Mouse (Mus musculus) hindbrain, embryonic 12.5 days (tissue): Measurements from ENCODE around the gene Cep41. TPM values are rescaled to one million over a fixed set of nuclear protein-coding genes. Genes with fewer than 3 reads are reported as not detected.
A peak's percentile ranks its signal among the peaks of the same experiment; 100 is the strongest.

Experiments
- ATAC-seq: fragments of 200-750 bp; cut with Nextera tagmentation; 2 replicates; pipeline ENCODE4 v1.8.0; 2017; ENCODE audit warnings: moderate TSS enrichment; ENCODE audit not compliant: low FRiP score
- H3K27ac ChIP-seq: fragments of 300-500 bp; sonication (generic); 2 replicates; pipeline ENCODE4 v1.5.1; 2016; ENCODE audit warnings: mild to moderate bottlenecking
- H3K27me3 ChIP-seq: fragments of 300-500 bp; sonication (generic); 2 replicates; pipeline ENCODE4 v1.6.1; 2016; ENCODE audit warnings: mild to moderate bottlenecking
- H3K36me3 ChIP-seq: fragments of 300-500 bp; sonication (generic); 2 replicates; pipeline ENCODE4 v1.6.1; 2016; ENCODE audit warnings: mild to moderate bottlenecking
- H3K4me1 ChIP-seq: fragments of 300-500 bp; sonication (generic); 2 replicates; pipeline ENCODE4 v1.6.1; 2016
- H3K4me2 ChIP-seq: fragments of 300-500 bp; sonication (generic); replicated peaks from 2 replicates; pipeline ENCODE4 v1.6.1; 2016; ENCODE audit warnings: mild to moderate bottlenecking
- H3K4me3 ChIP-seq: fragments of 300-500 bp; sonication (generic); 2 replicates; pipeline ENCODE4 v1.5.1; 2016; ENCODE audit warnings: mild to moderate bottlenecking
- H3K9ac ChIP-seq: fragments of 300-500 bp; sonication (generic); 2 replicates; pipeline ENCODE4 v1.6.1; 2016; ENCODE audit warnings: mild to moderate bottlenecking, moderate library complexity
- H3K9me3 ChIP-seq: fragments of 300-500 bp; sonication (generic); replicated peaks from 2 replicates; pipeline ENCODE4 v1.6.1; 2016; ENCODE audit warnings: mild to moderate bottlenecking
- WGBS: fragments of 180-500 bp; shearing (Covaris S2); methylation state at CpG from one replicate; pipeline ENCODE4 v1.1.7; 2016; 5-methylcytosine and 5-hydroxymethylcytosine counted together
- polyA plus RNA-seq: library from polyadenylated mRNA; unstranded; fragments of >200 nt; fragmentation: Nextera tagmentation; extraction: Ambion mirVana; gene quantifications from 2 replicates; pipeline ENCODE4 v1.2.1, GENCODE M21; 2016

Gene Cep41
- polyA plus RNA-seq, 1 experiment from 2014 or later: 20.5 TPM

DNA sequence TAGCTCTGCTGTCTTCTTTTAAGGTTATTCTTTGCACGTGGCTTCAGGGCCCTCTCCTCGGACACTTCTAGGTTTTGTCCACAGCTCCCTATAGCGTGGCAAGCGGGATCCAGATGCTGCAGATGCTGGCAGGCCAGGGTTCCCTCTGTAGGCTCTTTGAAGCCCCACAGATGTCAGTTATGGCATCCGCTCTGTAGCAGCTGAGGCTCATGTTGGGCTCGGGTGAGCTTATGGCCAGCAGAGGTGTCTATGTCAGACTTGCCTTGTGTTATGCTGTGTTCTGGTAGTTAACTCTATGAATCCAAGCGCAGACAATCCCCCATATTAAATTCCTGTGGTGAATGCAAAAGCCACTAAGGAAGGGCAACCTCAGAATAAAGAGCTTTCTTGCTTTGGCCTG is 13.1 kb downstream of the Cep41 start:
- WGBS: 69% methylated on average over 7 of the region's 7 CpGs
- Histone ChIP-seq H3K9me3 (no peaks in the 10 kb centered on the region), H3K9ac (no peak overlapping the region), H3K27me3 (no peaks in the 10 kb centered on the region), H3K27ac (peak overlapping the region; percentile 30; the same call in 1 of the 2 replicates), H3K36me3 (no peaks in the 10 kb centered on the region), H3K4me1 (peaks cover 30% of the 10 kb centered on the region), H3K4me2 (no peak overlapping the region), H3K4me3 (no peak overlapping the region)
- ATAC-seq: no peak

DNA sequence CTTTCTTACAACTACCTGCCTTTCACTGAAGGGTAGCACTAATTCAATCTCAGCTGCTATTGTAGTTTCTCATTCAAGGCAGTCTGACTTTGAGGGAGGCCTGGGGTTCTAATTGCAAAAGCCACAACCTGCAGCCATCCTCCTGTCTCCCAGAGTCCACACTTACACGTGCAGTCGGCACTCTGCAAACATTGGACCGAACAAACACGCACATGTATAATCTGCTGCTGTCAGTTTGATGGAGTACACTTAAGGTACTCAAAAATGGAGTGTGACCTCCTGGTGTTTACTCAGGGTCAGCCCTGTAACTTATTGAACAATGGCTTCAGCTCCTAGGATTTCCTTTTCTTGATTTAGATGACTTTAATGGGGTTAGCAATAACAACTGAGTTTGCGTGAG is 14.0 kb downstream of the Cep41 start:
- peaks cover 39% of the 10 kb centered on the region for H3K4me1 ChIP-seq
- no peak for ATAC-seq
- no peak overlapping the region for H3K4me3 ChIP-seq
- 62% methylated on average over 5 of the region's 5 CpGs for WGBS
- no peaks in the 10 kb centered on the region for H3K27me3 ChIP-seq
- no peaks in the 10 kb centered on the region for H3K9me3 ChIP-seq
- no peak overlapping the region for H3K4me2 ChIP-seq
- no peaks in the 10 kb centered on the region for H3K36me3 ChIP-seq
- H3K9ac ChIP-seq: no peak overlapping the region
- H3K27ac ChIP-seq: peak overlapping the region; percentile 55; the same call in 1 of the 2 replicates

DNA sequence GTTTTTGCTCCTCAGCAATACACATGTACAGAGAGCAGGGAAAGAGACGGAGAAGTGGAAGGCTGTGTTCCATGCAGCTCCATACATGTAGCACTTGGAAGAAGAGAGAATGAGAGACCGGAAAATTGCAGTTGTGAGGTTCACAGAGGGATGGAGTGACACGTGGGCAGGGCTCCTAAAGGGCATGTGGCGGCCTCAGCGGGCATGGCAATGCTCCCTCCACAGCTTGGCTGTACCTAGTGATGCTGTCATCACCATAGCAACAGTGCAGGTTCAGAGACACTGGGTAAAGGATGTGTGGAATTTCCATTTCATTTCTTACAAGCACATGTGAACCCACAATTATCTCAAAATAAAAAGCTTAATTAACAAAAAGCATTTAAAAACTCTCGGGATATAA is 15.1 kb downstream of the Cep41 start:
- Histone ChIP-seq H3K4me2 (no peak overlapping the region), H3K27ac (peak overlapping the region; percentile 62), H3K4me3 (no peak overlapping the region), H3K27me3 (no peaks in the 10 kb centered on the region), H3K4me1 (peaks cover 48% of the 10 kb centered on the region), H3K9ac (no peak overlapping the region), H3K9me3 (no peaks in the 10 kb centered on the region), H3K36me3 (no peaks in the 10 kb centered on the region)
- 39% methylated on average over 6 of the region's 6 CpGs for WGBS
- ATAC-seq: peak; percentile 77

DNA sequence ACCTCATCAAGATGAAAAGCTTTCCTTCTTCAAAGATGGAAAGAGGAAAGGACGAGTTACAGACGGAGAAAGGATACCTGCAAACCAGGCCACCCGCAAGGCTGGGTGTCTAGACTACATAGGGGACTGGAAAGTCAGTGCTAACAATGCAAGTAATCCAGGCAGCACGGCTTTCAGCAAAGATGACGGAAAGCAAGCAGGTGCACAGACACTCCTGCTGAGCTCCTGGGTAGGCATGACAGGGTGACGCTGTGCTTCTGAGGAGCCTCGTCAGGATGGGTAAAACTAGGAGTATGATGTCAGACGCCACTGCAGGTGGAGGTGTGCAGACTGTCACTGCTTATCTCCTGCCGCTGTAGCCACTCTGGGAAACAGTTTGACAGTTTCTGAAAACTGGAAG is 16.0 kb downstream of the Cep41 start:
- H3K4me2 ChIP-seq: no peak overlapping the region
- H3K36me3 ChIP-seq: no peaks in the 10 kb centered on the region
- peaks cover 46% of the 10 kb centered on the region for H3K4me1 ChIP-seq
- WGBS: 79% methylated on average over 9 of the region's 9 CpGs
- H3K9me3 ChIP-seq: no peaks in the 10 kb centered on the region
- H3K4me3 ChIP-seq: no peak overlapping the region
- H3K27me3 ChIP-seq: no peaks in the 10 kb centered on the region
- no peak overlapping the region for H3K9ac ChIP-seq
- peak overlapping the region; percentile 67 for H3K27ac ChIP-seq
- no peak for ATAC-seq

DNA sequence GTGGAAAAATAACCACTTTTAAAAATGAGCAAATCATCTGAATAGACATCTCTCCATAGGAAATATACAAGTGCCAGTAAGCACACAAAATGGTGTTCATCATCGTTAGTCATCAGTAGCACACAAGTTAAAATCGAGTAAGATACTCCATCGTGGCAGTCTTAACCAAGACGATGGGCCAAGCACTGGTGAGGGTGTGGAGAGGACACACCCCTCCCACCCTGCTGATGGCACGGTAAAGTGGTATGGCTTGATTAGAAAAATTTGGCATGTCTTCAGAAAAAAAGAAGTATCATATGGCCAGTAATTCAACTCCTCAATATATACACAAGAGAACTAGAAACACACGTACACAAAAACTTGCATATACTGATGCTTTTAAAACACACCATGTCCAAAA is 17.0 kb downstream of the Cep41 start:
- H3K4me1 ChIP-seq: peaks cover 46% of the 10 kb centered on the region

DNA sequence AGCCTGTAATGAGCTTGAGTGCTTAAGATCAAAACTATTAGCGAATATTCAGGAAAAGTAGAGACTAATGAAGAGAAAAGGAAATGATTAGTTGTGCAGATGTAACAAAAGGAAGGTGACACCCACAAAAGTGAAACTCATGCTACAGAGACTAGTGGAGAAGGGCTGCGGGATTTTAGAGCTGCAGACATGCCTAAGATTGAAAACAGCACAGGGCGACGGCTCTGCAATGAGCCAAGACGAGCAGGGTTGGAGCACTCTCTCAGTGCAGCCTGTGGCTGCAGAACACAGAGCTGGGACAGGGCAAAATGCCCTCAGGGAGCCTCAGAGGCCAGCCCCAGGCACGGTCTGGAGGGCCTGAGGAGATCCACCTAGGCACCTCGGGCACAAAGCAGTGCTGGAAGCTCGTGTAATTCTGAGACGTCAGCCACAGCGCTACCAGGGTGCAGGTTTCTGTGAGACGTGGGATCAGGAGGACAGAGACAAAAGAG is 18.2 kb downstream of the Cep41 start:
- H3K9me3 ChIP-seq: no peaks in the 10 kb centered on the region
- peak; percentile 47 for ATAC-seq
- peak overlapping the region; percentile 41 for H3K4me2 ChIP-seq
- no peaks in the 10 kb centered on the region for H3K36me3 ChIP-seq
- no peaks in the 10 kb centered on the region for H3K27me3 ChIP-seq
- H3K27ac ChIP-seq: peak overlapping the region; percentile 93
- peak overlapping the region; percentile 58; the same call in 1 of the 2 replicates for H3K9ac ChIP-seq
- peaks cover 54% of the 10 kb centered on the region for H3K4me1 ChIP-seq
- no peak overlapping the region for H3K4me3 ChIP-seq
- 11% methylated on average over 11 of the region's 11 CpGs for WGBS

More for the DNA sequence above, 17.0 kb downstream of the Cep41 start:
- Histone ChIP-seq H3K9ac (no peak overlapping the region), H3K4me2 (no peak overlapping the region), H3K27me3 (no peaks in the 10 kb centered on the region), H3K36me3 (no peaks in the 10 kb centered on the region), H3K4me3 (no peak overlapping the region), H3K27ac (0 out of 2 replicates have a peak overlapping the region, but pooled peaks have one; percentile 52), H3K9me3 (no peaks in the 10 kb centered on the region)
- WGBS: 88% methylated on average over 6 of the region's 6 CpGs
- no peak for ATAC-seq

DNA sequence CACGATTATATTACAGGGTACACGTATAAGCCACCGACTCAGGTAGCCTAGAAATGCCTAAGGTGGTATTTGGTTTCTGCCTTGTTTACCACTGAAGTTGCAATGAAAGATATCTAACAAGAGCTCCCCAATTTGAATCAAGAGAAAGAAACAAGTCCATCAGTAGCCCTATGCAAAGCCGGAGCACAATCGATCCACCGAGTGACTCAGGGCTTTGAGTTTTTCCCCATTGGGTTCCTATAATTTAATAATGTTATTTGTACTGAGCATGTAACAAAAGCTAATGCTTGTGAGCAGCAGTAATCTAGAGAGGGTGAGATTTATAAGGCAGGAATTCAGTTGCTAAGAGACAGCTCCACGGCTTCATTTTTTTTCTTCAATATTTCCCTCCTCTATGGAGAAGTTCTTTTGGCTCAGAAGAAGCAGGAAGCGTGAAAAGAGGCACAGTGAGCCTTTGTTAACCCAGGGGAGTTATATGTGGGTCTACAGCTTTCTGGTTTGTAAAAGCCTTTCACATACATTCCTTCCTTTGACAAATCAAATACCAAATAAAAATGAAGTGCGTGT is 18.8 kb downstream of the Cep41 start:
- peak; percentile 15; the same call in 1 of the 2 replicates for ATAC-seq
- 0 out of 2 replicates have a peak overlapping the region, but pooled peaks have one; percentile 58 for H3K9ac ChIP-seq

DNA sequence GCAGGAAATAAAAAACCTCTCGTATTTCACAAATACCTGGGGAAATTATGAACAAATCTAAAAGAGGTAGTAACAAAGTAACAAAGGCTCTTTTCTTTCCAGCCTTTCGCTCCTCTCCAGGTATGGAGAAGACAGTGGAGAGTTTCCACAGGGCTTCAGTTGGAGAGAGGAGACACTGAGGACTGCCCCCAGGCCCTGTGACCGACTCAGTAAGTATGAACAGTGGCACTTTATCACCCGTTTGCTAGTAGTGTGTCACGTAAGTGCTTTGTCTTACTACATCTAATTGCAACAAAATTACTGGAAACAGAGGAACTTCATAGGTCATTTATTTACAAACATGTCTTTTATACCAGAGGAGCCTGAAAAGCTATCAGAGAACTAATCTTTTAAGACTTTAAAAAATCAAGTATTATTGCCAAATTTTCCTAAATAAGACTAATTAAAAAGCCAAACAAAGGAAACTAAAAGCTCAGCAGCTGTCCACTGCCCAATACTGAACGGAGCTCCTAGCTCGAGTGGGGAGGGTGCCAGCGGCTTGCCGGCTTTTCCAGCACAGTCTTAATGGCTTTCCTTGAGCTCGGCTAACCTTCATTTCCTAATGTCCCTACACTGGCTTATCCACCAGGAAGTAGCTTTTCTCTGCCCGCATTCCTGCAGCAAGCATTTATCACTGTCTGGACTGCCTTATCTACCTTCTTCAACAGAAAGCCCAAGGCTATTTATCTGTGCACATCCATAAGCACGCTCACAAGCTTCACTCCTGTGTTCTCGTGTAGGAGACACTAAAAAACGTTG is 19.6 kb downstream of the Cep41 start:
- peak overlapping the region; percentile 23; the same call in 1 of the 2 replicates for H3K4me2 ChIP-seq
- WGBS: 31% methylated on average over 14 of the region's 14 CpGs
- 0 out of 2 replicates have a peak overlapping the region, but pooled peaks have one; percentile 32 for H3K9ac ChIP-seq
- peak overlapping the region; percentile 93 for H3K27ac ChIP-seq
- peaks cover 53% of the 10 kb centered on the region for H3K4me1 ChIP-seq
- no peaks in the 10 kb centered on the region for H3K9me3 ChIP-seq
- no peak overlapping the region for H3K4me3 ChIP-seq
- no peaks in the 10 kb centered on the region for H3K27me3 ChIP-seq
- H3K36me3 ChIP-seq: no peaks in the 10 kb centered on the region
- peak; percentile 37; the same call in 1 of the 2 replicates for ATAC-seq

More for the DNA sequence above, 18.8 kb downstream of the Cep41 start:
- peaks cover 57% of the 10 kb centered on the region for H3K4me1 ChIP-seq
- peak overlapping the region; percentile 93 for H3K27ac ChIP-seq
- no peaks in the 10 kb centered on the region for H3K9me3 ChIP-seq
- no peaks in the 10 kb centered on the region for H3K36me3 ChIP-seq
- H3K4me3 ChIP-seq: no peak overlapping the region
- WGBS: 38% methylated on average over 9 of the region's 9 CpGs
- H3K4me2 ChIP-seq: peak overlapping the region; percentile 41
- H3K27me3 ChIP-seq: no peaks in the 10 kb centered on the region

DNA sequence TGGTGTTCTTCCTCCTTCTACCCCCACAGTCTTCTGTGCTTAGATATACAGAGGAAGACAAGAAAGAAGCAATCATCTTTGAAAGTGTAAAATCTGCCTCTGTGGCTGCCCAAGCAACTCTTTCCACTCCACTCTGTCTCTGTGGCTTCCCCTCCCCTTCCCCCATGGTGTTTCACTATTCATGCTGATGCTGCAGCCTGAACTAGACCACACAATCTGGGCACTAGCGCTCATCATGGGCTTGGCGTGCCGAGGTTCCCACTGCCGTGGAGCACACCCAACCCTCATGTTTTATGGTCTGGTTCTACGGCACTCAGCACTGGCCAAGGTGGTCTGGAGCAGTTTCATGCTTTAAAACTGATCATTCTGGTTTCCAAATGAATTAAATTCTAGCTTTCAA is 21.9 kb downstream of the Cep41 start:
- no peak for ATAC-seq
- H3K27ac ChIP-seq: no peak overlapping the region

DNA sequence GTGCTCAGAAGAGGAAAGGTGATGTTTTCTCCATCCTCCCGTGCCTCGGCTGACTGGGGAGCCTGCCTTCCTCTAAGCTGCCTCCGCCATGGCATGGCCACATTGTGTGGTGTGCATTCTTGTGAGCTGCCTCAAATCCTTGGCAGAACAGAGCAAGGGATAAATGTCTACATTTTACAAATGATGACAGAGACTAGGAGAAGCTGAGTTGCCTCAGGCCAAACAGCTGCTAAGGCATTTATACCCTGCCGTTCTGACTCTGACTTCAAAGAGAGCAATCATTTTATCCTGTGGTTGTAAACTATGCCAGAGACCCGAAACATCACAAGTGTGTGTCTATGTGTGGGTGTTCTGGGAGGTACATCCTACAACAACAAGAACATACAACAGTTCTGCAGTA is 26.0 kb downstream of the Cep41 start:
- Histone ChIP-seq H3K27me3 (no peaks in the 10 kb centered on the region), H3K4me3 (no peak overlapping the region), H3K4me1 (peaks cover 33% of the 10 kb centered on the region), H3K9me3 (no peaks in the 10 kb centered on the region), H3K27ac (0 out of 2 replicates have a peak overlapping the region, but pooled peaks have one; percentile 8), H3K36me3 (no peaks in the 10 kb centered on the region), H3K4me2 (no peak overlapping the region), H3K9ac (no peak overlapping the region)
- no peak for ATAC-seq
- 60% methylated on average over 5 of the region's 5 CpGs for WGBS

More for the DNA sequence above, 21.9 kb downstream of the Cep41 start:
- Histone ChIP-seq H3K9ac (no peak overlapping the region), H3K27me3 (no peaks in the 10 kb centered on the region), H3K4me3 (no peak overlapping the region), H3K4me2 (no peak overlapping the region), H3K36me3 (no peaks in the 10 kb centered on the region), H3K9me3 (no peaks in the 10 kb centered on the region), H3K4me1 (peaks cover 48% of the 10 kb centered on the region)
- WGBS: 73% methylated on average over 5 of the region's 5 CpGs

DNA sequence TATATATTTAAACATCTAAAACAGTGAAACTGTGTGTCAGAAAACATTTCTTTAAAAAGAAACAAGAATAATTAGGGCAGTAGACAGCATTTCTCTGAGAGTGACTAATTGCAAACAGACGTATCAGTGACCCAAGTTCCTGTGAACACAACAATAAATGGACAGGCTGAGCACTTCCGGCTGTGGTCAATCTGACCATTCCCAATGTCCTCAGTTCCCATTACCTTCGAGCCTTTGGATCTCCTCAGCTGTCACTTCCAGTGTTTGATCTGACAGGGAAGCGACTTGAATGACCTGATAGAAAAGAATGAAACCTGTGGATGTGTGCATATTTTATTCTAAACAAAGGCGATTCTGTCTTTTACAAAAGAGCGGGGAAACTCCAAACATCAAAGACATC is 27.5 kb downstream of the Cep41 start:
- H3K27ac ChIP-seq: peak overlapping the region; percentile 77; the same call in 1 of the 2 replicates
- no peak overlapping the region for H3K4me2 ChIP-seq
- no peak overlapping the region for H3K9ac ChIP-seq
- H3K36me3 ChIP-seq: no peaks in the 10 kb centered on the region
- H3K9me3 ChIP-seq: no peaks in the 10 kb centered on the region
- ATAC-seq: no peak
- WGBS: 33% methylated on average over 6 of the region's 6 CpGs
- H3K27me3 ChIP-seq: no peaks in the 10 kb centered on the region
- peaks cover 29% of the 10 kb centered on the region for H3K4me1 ChIP-seq
- H3K4me3 ChIP-seq: no peak overlapping the region

DNA sequence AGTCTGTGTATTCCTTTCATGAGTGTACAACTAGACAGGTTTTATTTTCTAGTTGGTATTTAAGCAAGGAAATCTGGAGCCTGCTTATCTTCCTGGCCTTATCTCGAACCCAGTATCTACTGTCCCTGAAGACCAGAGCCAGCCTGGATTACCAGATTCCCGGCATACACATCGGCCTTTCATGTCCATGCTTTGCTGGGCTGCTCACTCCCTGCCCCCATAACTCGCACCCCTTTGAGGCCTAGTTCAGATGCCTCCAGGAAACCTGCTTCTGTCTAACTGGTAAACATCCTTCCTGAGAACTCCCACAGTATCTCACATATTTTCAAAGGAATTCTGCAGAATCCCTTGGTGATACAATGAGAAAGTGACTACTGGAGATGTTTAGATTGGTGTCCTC is 28.3 kb downstream of the Cep41 start:
- H3K9ac ChIP-seq: no peak overlapping the region
- H3K9me3 ChIP-seq: no peaks in the 10 kb centered on the region
- H3K4me3 ChIP-seq: no peak overlapping the region
- H3K36me3 ChIP-seq: no peaks in the 10 kb centered on the region
- H3K4me1 ChIP-seq: peaks cover 31% of the 10 kb centered on the region
- ATAC-seq: no peak
- H3K27ac ChIP-seq: peak overlapping the region; percentile 77
- H3K4me2 ChIP-seq: no peak overlapping the region
- WGBS: 58% methylated on average over 4 of the region's 4 CpGs
- H3K27me3 ChIP-seq: no peaks in the 10 kb centered on the region
